Mouse (Mus musculus): ENCODE measurements around the gene Ifnz.

- no peak for TF ChIP-seq POLR2A (IDR thresholded peaks at IDR 0.05; ENCODE audit: control insufficient read depth, low read depth, low read length)
- peak; percentile 79; the same call in 1 of the 2 replicates for TF ChIP-seq CTCF (IDR thresholded peaks at IDR 0.05; ENCODE audit: control insufficient read depth, insufficient read depth, insufficient replicate concordance, low read depth, low read length)
These were observed 43.5 kb upstream of the Ifnz start for GRCm38 (mm10) chr4:88738480-88738879.
